Mouse (Mus musculus): ENCODE measurements around the gene Nacad.

The Nacad gene

GRCm38 (mm10) chr11:6580065-6580750 is 25.6 kb downstream of the Nacad start:
- DNase-seq (ENCODE audit: low read depth) = no peak

DNA sequence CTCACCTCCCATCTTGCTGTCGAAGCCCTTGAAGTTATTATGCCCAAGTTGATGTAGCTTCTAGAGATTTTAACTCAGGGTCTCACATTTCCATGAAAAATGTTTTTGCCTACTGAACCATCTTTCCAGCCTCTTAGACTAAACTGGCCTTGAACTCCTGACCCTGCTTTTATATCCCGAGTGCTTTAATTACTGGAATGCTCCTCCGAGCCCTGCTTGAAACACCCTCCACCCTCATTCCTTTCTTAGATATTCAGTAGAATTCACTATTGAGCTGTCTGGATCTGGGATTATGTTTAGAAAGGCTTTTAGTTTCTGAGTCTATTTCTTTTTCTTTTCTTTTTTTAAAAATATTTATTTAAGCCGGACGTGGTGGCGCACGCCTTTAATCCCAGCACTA is 26.5 kb downstream of the Nacad start:
- DNase-seq (ENCODE audit: low read depth) = no peak

DNA sequence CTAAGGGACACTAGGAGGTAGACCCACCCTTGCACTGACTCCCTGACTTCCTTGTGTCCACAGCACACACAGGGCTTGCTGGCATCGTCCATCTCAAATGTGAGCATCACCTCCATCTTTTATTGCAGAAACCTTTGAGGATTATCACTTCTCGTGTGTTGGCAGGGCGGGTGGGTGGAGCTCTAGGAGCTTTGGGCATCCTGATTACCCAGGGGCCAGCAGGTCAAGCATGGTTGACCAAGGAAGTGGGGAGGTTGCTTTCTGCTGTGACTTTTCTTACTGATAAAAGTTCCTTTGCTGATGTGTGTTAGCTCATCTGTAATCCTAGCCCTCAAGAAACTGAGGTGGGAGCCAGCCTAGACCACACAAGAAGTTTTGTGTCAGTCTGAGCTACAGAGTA is 29.7 kb downstream of the Nacad start:
- DNase-seq (ENCODE audit: low read depth) = no peak

DNA sequence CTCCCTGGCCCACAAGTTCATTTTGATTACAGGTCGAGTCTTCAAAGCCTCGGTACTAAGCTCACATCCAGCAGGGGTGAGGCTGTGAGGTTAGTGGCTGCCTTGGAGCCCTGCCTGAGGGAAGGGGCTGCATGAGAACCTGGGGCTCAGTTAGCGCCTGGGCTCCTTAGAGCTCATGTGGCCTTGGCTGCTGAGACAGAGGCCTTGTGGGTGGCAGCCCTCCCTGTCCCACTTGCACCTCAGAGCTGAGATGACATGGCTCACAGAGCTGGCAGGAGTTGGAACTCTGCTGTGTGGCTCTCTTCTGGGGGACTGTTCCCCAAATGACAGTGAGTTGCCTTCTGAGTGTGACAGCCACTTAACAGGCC is 36.5 kb downstream of the Nacad start:
- no peak for DNase-seq (ENCODE audit: low read depth)

DNA sequence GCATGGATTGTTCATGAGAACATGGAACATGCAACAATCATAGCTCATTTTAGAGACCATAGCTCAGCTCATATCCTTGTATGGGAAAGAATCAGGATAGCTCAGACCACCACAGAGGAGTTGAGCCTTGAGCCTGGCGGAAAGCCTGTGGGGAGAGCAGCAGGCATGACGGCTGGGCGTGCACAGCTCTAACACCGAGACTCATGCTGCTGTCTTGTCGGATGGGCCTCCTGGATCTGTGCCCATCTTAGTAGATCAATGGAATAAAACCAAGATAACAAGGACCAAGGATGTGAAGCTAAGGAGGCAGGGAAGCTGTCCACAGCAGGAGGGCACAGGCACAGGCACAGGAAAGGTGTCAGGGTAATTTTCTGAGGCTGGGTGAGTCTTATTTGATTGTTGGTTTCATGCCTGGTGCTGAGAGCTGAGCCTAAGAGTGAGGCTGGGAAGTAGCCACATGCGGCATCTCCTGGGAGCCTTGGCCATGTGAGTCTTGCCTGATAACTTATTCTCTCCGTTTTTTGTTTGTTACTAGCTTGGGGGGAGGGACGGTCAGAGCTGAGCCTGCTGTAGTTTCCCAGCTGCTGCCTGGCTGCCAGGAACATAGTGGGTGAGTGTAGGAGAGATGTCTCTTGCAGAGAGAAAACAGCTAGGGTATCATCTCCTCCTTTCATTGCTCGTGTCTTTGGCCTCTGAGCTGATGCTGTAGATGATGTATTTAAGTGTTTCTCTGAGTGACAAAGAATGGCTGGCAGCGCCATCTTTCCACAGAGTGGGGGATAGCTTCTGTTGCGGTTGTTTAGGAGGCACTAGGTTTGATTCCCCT is 37.1 kb downstream of the Nacad start:
- no peak for DNase-seq (ENCODE audit: low read depth)

DNA sequence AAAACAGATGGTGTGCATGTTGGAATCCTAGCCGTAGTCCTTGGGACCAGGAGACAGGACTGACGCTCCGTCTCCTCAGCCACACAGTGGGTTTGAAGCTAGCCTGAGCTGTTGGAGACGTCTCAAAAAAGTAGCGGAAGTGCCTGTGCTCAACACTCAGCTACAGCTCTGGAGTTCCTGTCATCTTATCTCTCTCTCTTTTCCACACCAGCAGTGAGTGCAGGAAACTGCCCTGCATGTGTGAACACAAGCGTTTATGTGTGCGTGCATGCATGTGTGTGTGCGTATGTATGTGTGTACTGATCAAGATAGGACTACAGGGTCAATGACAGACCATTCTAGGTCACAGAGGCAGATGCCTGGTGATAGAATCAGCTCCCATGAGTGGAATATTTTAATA is 37.9 kb downstream of the Nacad start:
- no peak for DNase-seq (ENCODE audit: low read depth)

GRCm38 (mm10) chr11:6566496-6566895 is 39.4 kb downstream of the Nacad start:
- DNase-seq (ENCODE audit: low read depth) = no peak

DNA sequence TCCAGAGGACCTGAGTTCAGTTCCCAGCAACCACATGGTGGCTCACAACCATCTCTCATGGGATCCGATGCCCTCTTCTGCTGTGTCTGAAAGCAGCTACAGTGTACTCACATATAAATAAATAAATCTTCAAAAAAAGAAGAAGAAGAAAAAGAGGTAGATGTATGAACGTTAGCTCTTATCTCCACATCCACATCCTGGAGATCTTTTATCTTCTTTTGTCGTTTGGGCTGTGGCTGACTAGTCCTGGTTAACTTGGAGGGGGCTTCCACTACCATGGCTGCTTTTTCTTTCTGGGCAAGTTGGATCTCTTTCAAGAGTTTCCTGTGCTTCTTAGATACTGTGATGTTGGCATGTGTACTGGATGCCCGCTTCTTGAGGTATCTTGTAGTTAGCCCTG is 42.7 kb downstream of the Nacad start:
- no peak for DNase-seq (ENCODE audit: low read depth)

- no peak for DNase-seq (ENCODE audit: low read depth)
Observed at GRCm38 (mm10) chr11:6562359-6562758, 43.5 kb downstream of the Nacad start.

DNA sequence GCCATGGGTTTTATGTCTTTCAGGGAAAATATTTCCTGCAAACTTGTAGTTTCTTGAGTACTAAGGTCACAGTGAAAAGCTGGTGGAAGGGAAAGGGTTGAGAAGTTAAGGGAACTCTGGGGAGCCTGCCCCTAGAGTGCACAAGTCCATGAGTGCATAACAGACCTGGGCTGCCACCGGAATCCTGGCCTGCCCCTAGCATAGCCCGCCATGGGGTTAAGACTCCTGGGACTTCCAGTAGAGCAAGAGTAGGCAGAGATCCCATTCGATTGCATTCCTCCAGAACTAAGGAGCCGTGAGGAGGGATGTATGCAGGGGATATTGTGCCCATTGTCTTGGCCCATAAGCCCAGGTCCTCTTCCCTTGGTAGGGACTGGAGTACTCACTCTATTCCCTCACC is 44.4 kb downstream of the Nacad start:
- DNase-seq (ENCODE audit: low read depth) = no peak

GRCm38 (mm10) chr11:6560655-6561360 is 45.0 kb downstream of the Nacad start:
- no peak for DNase-seq (ENCODE audit: low read depth)

- no peak for DNase-seq (ENCODE audit: low read depth)
Observed at GRCm38 (mm10) chr11:6559996-6560395, 45.9 kb downstream of the Nacad start.

- DNase-seq (ENCODE audit: low read depth) = no peak
Observed at GRCm38 (mm10) chr11:6558234-6558633, 47.6 kb downstream of the Nacad start.

DNA sequence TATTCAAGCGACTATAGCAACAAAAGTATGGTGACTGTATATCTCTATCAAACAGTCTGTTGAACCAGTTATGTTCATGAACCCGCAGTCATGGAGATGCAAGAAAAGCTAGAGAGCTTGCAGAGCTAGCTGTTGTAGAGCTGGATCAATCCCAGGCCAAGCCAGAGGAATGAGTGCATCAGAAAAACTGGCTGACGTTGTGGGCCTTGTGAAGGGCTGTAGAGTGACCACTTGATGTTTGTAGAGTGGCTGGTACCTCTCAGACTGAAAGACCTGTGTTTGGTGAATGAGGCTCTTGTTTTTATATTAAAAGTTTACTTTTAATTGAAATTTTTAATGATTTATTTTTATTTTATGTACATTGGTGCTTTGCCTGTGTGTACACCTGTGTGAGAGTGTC is 55.7 kb downstream of the Nacad start:
- DNase-seq (ENCODE audit: low read depth) = no peak

GRCm38 (mm10) chr11:6549770-6550169 is 56.1 kb downstream of the Nacad start:
- no peak for DNase-seq (ENCODE audit: low read depth)

Data from c-Kit-positive CD71-negative TER-119-negative erythroid progenitor cells, embryonic 14.5 days (primary cell).